Mouse (Mus musculus): ENCODE data around the gene Sall4.
"Not testable (repeated sequence)": the region's sequence is repeated elsewhere in the genome, so short reads cannot be mapped to it uniquely, and the experiment has no call there.

Sall4 gene

GRCm38 (mm10) chr2:168744406-168744805, 23.3 kb downstream of the Sall4 start:
- DNase-seq (ENCODE audit: low read depth, low spot score) = not testable (repeated sequence)

GRCm38 (mm10) chr2:168742649-168743048, 25.1 kb downstream of the Sall4 start:
- peak; percentile 20 for DNase-seq (ENCODE audit: low read depth, low spot score)

- no peak for DNase-seq (ENCODE audit: low read depth, low spot score)
These were observed 25.6 kb downstream of the Sall4 start, which contains the start of gene Atp9a for GRCm38 (mm10) chr2:168742059-168742627. Atp9a (minus strand) TSS chr2:168742409.

GRCm38 (mm10) chr2:168741273-168742058, 26.3 kb downstream of the Sall4 start:
- DNase-seq (ENCODE audit: low read depth, low spot score) = no peak

- DNase-seq (ENCODE audit: low read depth, low spot score) = no peak
These were observed 27.2 kb downstream of the Sall4 start for GRCm38 (mm10) chr2:168740496-168740895.

- DNase-seq (ENCODE audit: low read depth, low spot score) = no peak
These were observed 28.9 kb downstream of the Sall4 start for GRCm38 (mm10) chr2:168738854-168739253.

- DNase-seq (ENCODE audit: low read depth, low spot score) = no peak
These were observed 29.9 kb downstream of the Sall4 start for GRCm38 (mm10) chr2:168737878-168738277.

GRCm38 (mm10) chr2:168734023-168734422, 33.7 kb downstream of the Sall4 start:
- no peak for DNase-seq (ENCODE audit: low read depth, low spot score)

- no peak for DNase-seq (ENCODE audit: low read depth, low spot score)
These were observed 36.5 kb downstream of the Sall4 start for GRCm38 (mm10) chr2:168731258-168731657.

GRCm38 (mm10) chr2:168729736-168730135, 38.0 kb downstream of the Sall4 start:
- DNase-seq (ENCODE audit: low read depth, low spot score) = no peak

GRCm38 (mm10) chr2:168728045-168728444, 39.7 kb downstream of the Sall4 start:
- DNase-seq (ENCODE audit: low read depth, low spot score) = no peak

- DNase-seq (ENCODE audit: low read depth, low spot score) = peak; percentile 8
These were observed 41.7 kb downstream of the Sall4 start for GRCm38 (mm10) chr2:168726007-168726406.

GRCm38 (mm10) chr2:168721313-168721712, 46.4 kb downstream of the Sall4 start:
- no peak for DNase-seq (ENCODE audit: low read depth, low spot score)

- no peak for DNase-seq (ENCODE audit: low read depth, low spot score)
These were observed 48.0 kb downstream of the Sall4 start for GRCm38 (mm10) chr2:168719742-168720141.

- DNase-seq (ENCODE audit: low read depth, low spot score) = no peak
These were observed 49.0 kb downstream of the Sall4 start for GRCm38 (mm10) chr2:168718735-168719134.

GRCm38 (mm10) chr2:168718267-168718666, 49.5 kb downstream of the Sall4 start:
- DNase-seq (ENCODE audit: low read depth, low spot score) = no peak

- DNase-seq (ENCODE audit: low read depth, low spot score) = no peak
These were observed 55.3 kb downstream of the Sall4 start for GRCm38 (mm10) chr2:168712199-168713176.

GRCm38 (mm10) chr2:168710979-168711378, 56.8 kb downstream of the Sall4 start:
- DNase-seq (ENCODE audit: low read depth, low spot score) = no peak

GRCm38 (mm10) chr2:168707766-168708165, 60.0 kb downstream of the Sall4 start:
- no peak for DNase-seq (ENCODE audit: low read depth, low spot score)

GRCm38 (mm10) chr2:168702266-168702665, 65.5 kb downstream of the Sall4 start:
- no peak for DNase-seq (ENCODE audit: low read depth, low spot score)

Measured in 3T3-L1 (cell line).